Mouse (Mus musculus) MEL (cell line): ENCODE measurements around the gene Nup214.

Experiments
- CHD1 ChIP-seq: IDR thresholded peaks from 2 replicates; pipeline ENCODE4 v1.6.1; 2012; ENCODE audit warnings: low read depth, mild to moderate bottlenecking, inconsistent platforms, low read length, improper control_type of control experiment
- CTCF ChIP-seq, 3 experiments: IDR thresholded peaks in 2 of 3; conservative IDR thresholded peaks in 1 of 3; 2 replicates each; pipeline ENCODE4 v1.5.1; 2011 to 2012; ENCODE audit warnings: low read length in 3 of 3, low read depth in 2 of 3, mild to moderate bottlenecking in 2 of 3, improper control_type of control experiment in 1 of 3, inconsistent platforms in 1 of 3, mixed read lengths in 1 of 3, moderate library complexity in 1 of 3; ENCODE audit not compliant: control insufficient read depth in 1 of 3, insufficient read depth in 1 of 3, poor library complexity in 1 of 3, severe bottlenecking in 1 of 3
- E2F4 ChIP-seq: IDR thresholded peaks from 2 replicates; pipeline ENCODE4 v1.6.1; 2011; ENCODE audit warnings: low read depth, low read length, improper control_type of control experiment, borderline replicate concordance
- POLR2A ChIP-seq, 2 experiments: IDR thresholded peaks; 2 replicates each; pipeline ENCODE4 v1.6.1; 2011 to 2012; ENCODE audit warnings: low read length in 2 of 2, mild to moderate bottlenecking in 2 of 2, control low read depth in 1 of 2, improper control_type of control experiment in 1 of 2, low read depth in 1 of 2, moderate library complexity in 1 of 2; ENCODE audit not compliant: control insufficient read depth in 1 of 2, insufficient read depth in 1 of 2, poor library complexity in 1 of 2
- RCOR1 ChIP-seq: IDR thresholded peaks from 2 replicates; pipeline ENCODE4 v1.6.1; 2012; ENCODE audit warnings: low read depth, mild to moderate bottlenecking, inconsistent platforms, low read length, improper control_type of control experiment
- TBP ChIP-seq: IDR thresholded peaks from 2 replicates; pipeline ENCODE4 v1.8.0; 2011; ENCODE audit warnings: low read depth, low read length, improper control_type of control experiment
- TCF12 ChIP-seq: IDR thresholded peaks from 2 replicates; pipeline ENCODE4 v1.6.1; 2014; ENCODE audit warnings: low read depth, mild to moderate bottlenecking, inconsistent platforms, low read length, improper control_type of control experiment, moderate library complexity
- ZNF384 ChIP-seq: IDR thresholded peaks from 2 replicates; pipeline ENCODE4 v1.6.1; 2012; ENCODE audit warnings: low read depth, mild to moderate bottlenecking, inconsistent platforms, low read length, improper control_type of control experiment

DNA sequence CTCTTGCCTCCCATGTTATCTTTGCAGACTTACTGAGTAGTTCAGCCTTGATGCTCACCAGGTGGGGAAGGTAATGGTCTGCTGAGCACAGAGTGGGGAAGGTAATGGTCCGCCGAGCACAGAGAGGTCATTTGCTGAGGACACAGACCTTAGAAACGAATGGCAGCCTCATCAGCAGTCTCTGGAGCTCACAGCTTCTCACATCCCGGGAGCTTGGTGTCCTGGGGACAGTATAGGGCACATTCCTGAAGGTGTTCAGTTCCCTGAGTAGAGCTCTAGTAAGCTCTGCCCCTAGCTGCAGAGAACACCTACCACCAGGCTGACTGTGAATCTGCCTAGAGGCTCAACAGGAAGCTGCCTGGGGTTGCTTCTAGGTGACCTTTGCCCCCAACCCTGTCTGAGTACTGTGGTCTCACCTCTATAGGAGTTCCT is 12.4 kb upstream of the Nup214 start:
- no peak for TF ChIP-seq ZNF384
- TF ChIP-seq CHD1, result no peak
- no peak for TF ChIP-seq CTCF (IDR thresholded peaks at IDR 0.05 in 2 of 3, conservative IDR thresholded peaks at IDR 0.05 in 1 of 3; ENCODE audit: control insufficient read depth in 1 of 3, insufficient read depth in 1 of 3, low read depth in 2 of 3, low read length in 3 of 3, poor library complexity in 1 of 3, severe bottlenecking in 1 of 3)
- no peak for TF ChIP-seq TBP
- TF ChIP-seq POLR2A (IDR thresholded peaks at IDR 0.05; ENCODE audit: control insufficient read depth in 1 of 2, insufficient read depth in 1 of 2, low read depth in 1 of 2, low read length in 2 of 2, poor library complexity in 1 of 2), result no peak
- TF ChIP-seq E2F4, result no peak
- TF ChIP-seq TCF12, result no peak
- TF ChIP-seq RCOR1, result no peak
